Mouse (Mus musculus): ENCODE data around the gene Foxp1. TPM values are rescaled to one million over a fixed set of nuclear protein-coding genes. Genes with fewer than 3 reads are reported as not detected.

Foxp1 gene
- polyA plus RNA-seq, 1 experiment from 2014 or later = 91.9 TPM

DNA sequence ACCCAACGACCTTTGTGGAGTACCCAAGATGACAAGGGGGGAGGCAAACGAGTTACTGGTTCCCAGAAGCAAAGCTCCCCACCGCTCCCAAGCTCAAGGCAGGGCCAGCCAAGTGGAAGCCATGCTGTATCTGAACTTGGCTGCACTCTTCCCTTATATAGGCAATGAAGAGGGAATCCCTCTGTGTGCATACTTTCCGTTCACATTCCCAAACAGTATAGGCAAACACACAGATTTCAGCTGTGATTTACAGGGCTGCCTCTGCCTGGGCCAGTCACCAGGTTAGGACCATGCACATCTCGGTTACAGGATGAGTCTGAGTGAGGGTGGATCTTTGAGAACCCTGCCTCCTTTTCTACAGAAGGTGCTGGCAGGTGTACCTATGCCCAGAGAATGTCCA, 429.3 kb downstream of the Foxp1 start:
- no peak overlapping the region for H3K4me2 ChIP-seq (replicated peaks; ENCODE audit: low read depth, low read length)
- no peak for DNase-seq (ENCODE audit: low spot score)
- H3K36me3 ChIP-seq (ENCODE audit: control insufficient read depth, insufficient read depth, low read length) = no peaks in the 10 kb centered on the region
- H3K27me3 ChIP-seq (ENCODE audit: control insufficient read depth, insufficient read depth, low read length) = 0 out of 2 replicates have a peak, but pooled peaks cover 2% of the 10 kb centered on the region
- no peak overlapping the region for H3K27ac ChIP-seq (ENCODE audit: low read depth, low read length)
- H3K4me3 ChIP-seq (ENCODE audit: low read depth, low read length) = no peak overlapping the region
- no peak for ATAC-seq (ENCODE audit: low FRiP score)
- 59% methylated on average over 5 of the region's 5 CpGs for WGBS
- peaks cover 8% of the 10 kb centered on the region for H3K4me1 ChIP-seq (replicated peaks; ENCODE audit: control insufficient read depth, insufficient read depth, low read length)
- no peaks in the 10 kb centered on the region for H3K9me3 ChIP-seq (ENCODE audit: control insufficient read depth, low read length)
- no peak overlapping the region for H3K9ac ChIP-seq (ENCODE audit: low read depth, low read length)

DNA sequence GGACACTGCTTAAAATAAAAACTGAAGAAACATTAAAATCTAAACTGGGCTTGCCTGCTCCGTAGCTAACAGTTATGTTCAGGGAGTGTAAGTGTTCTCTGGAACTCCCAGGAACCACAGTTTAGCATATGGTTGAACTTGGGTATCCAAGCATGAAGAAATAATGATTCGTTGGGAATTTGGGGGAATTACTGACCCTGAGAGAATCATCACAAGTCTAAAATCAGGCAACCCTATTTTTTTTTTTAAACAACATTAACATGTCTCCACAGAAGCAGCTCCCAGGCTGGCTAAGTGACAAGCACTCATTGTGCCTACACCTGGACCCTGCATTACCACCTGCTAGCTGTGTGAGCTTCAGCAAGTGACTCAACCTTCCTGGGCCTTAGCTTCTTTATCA, 430.7 kb downstream of the Foxp1 start:
- WGBS = 83% methylated on average over 2 of the region's 2 CpGs
- ATAC-seq (ENCODE audit: low FRiP score) (no peak), DNase-seq (ENCODE audit: low spot score) (no peak)
- no peak overlapping the region for H3K27ac ChIP-seq (ENCODE audit: low read depth, low read length)
- H3K9me3 ChIP-seq (ENCODE audit: control insufficient read depth, low read length) = no peaks in the 10 kb centered on the region
- no peak overlapping the region for H3K4me3 ChIP-seq (ENCODE audit: low read depth, low read length)
- no peak overlapping the region for H3K9ac ChIP-seq (ENCODE audit: low read depth, low read length)
- H3K36me3 ChIP-seq (ENCODE audit: control insufficient read depth, insufficient read depth, low read length) = no peaks in the 10 kb centered on the region
- 0 out of 2 replicates have a peak, but pooled peaks cover 2% of the 10 kb centered on the region for H3K27me3 ChIP-seq (ENCODE audit: control insufficient read depth, insufficient read depth, low read length)
- no peak overlapping the region for H3K4me2 ChIP-seq (replicated peaks; ENCODE audit: low read depth, low read length)
- peaks cover 8% of the 10 kb centered on the region for H3K4me1 ChIP-seq (replicated peaks; ENCODE audit: control insufficient read depth, insufficient read depth, low read length)

DNA sequence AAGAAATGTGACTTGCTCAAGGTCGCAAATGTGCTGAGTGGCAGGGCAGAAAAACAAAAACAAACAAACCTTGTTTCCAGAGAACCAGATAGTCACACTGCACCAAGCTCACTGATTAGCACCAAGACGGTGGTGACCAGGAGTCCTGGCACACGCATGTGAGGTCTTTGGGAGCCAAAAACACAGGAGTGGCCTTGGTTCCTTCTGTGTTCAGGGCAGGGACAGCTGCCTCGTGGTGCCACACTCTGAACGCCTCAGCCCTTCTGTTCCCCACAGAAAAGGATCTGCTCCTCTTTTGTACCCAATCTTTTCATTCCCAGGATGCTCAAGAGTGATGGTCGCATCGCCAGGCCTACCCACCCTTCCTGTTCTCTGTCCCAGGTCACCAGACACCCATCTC, 434.9 kb downstream of the Foxp1 start:
- ATAC-seq (ENCODE audit: low FRiP score) (no peak), DNase-seq (ENCODE audit: low spot score) (no peak)
- H3K27ac ChIP-seq (ENCODE audit: low read depth, low read length) = no peak overlapping the region
- no peak overlapping the region for H3K4me2 ChIP-seq (replicated peaks; ENCODE audit: low read depth, low read length)
- H3K27me3 ChIP-seq (ENCODE audit: control insufficient read depth, insufficient read depth, low read length) = no peaks in the 10 kb centered on the region
- no peaks in the 10 kb centered on the region for H3K4me1 ChIP-seq (replicated peaks; ENCODE audit: control insufficient read depth, insufficient read depth, low read length)
- H3K4me3 ChIP-seq (ENCODE audit: low read depth, low read length) = no peak overlapping the region
- no peaks in the 10 kb centered on the region for H3K9me3 ChIP-seq (ENCODE audit: control insufficient read depth, low read length)
- H3K9ac ChIP-seq (ENCODE audit: low read depth, low read length) = no peak overlapping the region
- no peaks in the 10 kb centered on the region for H3K36me3 ChIP-seq (ENCODE audit: control insufficient read depth, insufficient read depth, low read length)
- 69% methylated on average over 7 of the region's 7 CpGs for WGBS

DNA sequence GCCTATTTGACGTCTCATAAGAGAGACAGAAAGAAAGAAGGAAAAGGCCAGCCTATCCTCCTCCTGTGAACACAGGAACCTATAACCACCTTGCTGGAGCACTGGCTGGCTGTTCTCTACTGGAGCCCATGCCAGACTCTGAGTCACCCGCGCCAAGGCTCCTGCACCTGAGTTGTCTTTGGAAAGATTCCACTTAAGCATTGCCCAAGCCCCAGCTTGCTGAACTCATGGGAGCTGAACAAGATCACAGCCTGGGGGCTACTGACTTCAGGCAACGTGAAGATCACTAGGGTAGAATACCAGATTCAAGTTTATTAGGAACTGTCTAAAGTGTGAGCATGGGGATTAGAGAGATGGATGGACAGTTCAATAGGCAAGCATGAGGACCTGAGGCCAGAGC, 437.6 kb downstream of the Foxp1 start:
- H3K4me3 ChIP-seq (ENCODE audit: low read depth, low read length) = no peak overlapping the region
- no peaks in the 10 kb centered on the region for H3K9me3 ChIP-seq (ENCODE audit: control insufficient read depth, low read length)
- H3K4me2 ChIP-seq (replicated peaks; ENCODE audit: low read depth, low read length) = no peak overlapping the region
- H3K4me1 ChIP-seq (replicated peaks; ENCODE audit: control insufficient read depth, insufficient read depth, low read length) = no peaks in the 10 kb centered on the region
- WGBS = 92% methylated on average over 4 of the region's 4 CpGs
- H3K27ac ChIP-seq (ENCODE audit: low read depth, low read length) = no peak overlapping the region
- ATAC-seq (ENCODE audit: low FRiP score) (no peak), DNase-seq (ENCODE audit: low spot score) (no peak)
- H3K9ac ChIP-seq (ENCODE audit: low read depth, low read length) = no peak overlapping the region
- no peaks in the 10 kb centered on the region for H3K36me3 ChIP-seq (ENCODE audit: control insufficient read depth, insufficient read depth, low read length)
- H3K27me3 ChIP-seq (ENCODE audit: control insufficient read depth, insufficient read depth, low read length) = no peaks in the 10 kb centered on the region

DNA sequence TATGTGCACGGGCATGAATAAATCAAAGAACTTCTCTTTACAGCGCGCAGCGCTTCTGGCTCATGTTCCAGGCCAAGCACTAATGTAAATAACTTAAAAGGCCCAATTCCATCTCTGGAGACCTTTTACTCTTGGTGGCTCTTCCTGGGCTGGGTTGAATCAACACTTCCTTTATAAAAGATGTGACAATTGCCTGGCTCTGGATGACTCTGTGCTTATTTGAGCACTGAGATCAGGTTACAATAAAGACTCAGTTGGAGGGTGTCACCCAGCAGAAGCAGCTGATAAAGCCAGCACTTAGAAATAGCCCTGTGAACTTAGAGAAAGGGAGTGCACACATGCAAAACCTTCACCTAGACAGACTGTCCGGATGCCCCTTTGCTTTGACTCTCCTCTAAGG, 441.3 kb downstream of the Foxp1 start:
- ATAC-seq (ENCODE audit: low FRiP score) (no peak), DNase-seq (ENCODE audit: low spot score) (no peak)
- no peak overlapping the region for H3K27ac ChIP-seq (ENCODE audit: low read depth, low read length)
- no peaks in the 10 kb centered on the region for H3K4me1 ChIP-seq (replicated peaks; ENCODE audit: control insufficient read depth, insufficient read depth, low read length)
- H3K4me3 ChIP-seq (ENCODE audit: low read depth, low read length) = no peak overlapping the region
- H3K9me3 ChIP-seq (ENCODE audit: control insufficient read depth, low read length) = no peaks in the 10 kb centered on the region
- H3K9ac ChIP-seq (ENCODE audit: low read depth, low read length) = no peak overlapping the region
- no peak overlapping the region for H3K4me2 ChIP-seq (replicated peaks; ENCODE audit: low read depth, low read length)
- H3K36me3 ChIP-seq (ENCODE audit: control insufficient read depth, insufficient read depth, low read length) = no peaks in the 10 kb centered on the region
- WGBS = 65% methylated on average over 5 of the region's 5 CpGs
- H3K27me3 ChIP-seq (ENCODE audit: control insufficient read depth, insufficient read depth, low read length) = no peaks in the 10 kb centered on the region

DNA sequence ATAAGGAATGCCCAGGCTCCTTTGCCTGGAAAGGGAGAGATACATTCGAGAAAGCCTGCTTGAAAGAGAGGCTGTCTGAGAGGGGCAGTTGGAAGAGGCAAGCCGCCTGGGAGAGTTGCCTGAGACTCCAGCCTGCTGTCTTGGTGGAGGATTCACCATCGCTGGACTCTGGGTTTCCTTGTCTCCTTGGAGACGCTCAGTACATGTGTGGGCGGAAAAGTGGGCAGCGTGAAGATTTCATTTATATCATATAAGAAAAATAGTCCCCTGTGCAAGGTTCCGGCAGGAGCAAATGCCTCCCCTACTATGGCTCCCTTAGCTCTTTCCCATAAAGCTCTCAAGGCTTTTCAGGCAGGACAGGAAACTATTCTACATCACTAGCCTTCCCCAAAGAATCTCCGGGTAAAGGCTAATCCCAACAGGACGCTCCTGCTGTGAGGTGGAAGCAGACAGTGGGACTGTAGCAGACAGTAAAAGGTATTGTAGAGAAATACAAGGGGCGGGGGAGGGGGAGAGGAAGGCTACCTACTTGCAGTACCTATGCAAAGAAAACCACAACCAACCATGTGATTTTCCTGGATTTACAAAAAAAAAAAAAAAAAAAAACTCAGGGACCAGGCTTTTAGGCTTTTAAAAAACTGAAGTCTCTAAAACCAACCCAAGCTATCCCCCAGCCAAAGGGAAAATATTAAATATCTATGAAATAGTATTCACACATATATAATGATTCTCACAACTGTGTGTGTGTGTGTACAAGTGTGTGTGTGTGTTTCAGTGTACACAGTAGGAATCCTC, 443.3 kb downstream of the Foxp1 start:
- H3K4me3 ChIP-seq (ENCODE audit: low read depth, low read length) = no peak overlapping the region
- no peaks in the 10 kb centered on the region for H3K9me3 ChIP-seq (ENCODE audit: control insufficient read depth, low read length)
- H3K27ac ChIP-seq (ENCODE audit: low read depth, low read length) = no peak overlapping the region
- WGBS = 44% methylated on average over 10 of the region's 10 CpGs
- H3K27me3 ChIP-seq (ENCODE audit: control insufficient read depth, insufficient read depth, low read length) = no peaks in the 10 kb centered on the region
- no peak overlapping the region for H3K9ac ChIP-seq (ENCODE audit: low read depth, low read length)
- H3K4me2 ChIP-seq (replicated peaks; ENCODE audit: low read depth, low read length) = no peak overlapping the region
- no peak for DNase-seq (ENCODE audit: low spot score)
- ATAC-seq (ENCODE audit: low FRiP score) = no peak
- no peaks in the 10 kb centered on the region for H3K36me3 ChIP-seq (ENCODE audit: control insufficient read depth, insufficient read depth, low read length)
- H3K4me1 ChIP-seq (replicated peaks; ENCODE audit: control insufficient read depth, insufficient read depth, low read length) = no peaks in the 10 kb centered on the region

DNA sequence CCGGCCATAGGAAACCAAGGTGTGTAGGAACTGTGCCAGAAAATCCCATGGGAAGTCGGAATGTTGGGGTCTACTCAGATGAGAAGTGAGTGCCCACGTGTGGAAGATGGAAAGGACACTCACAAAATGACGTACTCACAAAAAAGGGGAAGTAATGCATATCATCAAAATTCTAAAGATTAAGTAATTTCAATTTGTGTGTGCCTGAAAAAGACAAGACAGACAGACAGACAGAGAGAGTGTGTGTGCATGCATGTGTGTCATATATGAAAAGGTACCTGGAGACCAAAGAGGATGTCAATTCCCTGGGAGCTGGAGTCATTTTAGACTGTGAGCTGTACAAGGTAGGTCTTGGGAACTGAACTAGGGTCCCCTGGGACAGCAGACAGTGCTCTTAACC, 444.4 kb downstream of the Foxp1 start:
- WGBS = 94% methylated on average over 4 of the region's 4 CpGs
- no peak for ATAC-seq (ENCODE audit: low FRiP score)

DNA sequence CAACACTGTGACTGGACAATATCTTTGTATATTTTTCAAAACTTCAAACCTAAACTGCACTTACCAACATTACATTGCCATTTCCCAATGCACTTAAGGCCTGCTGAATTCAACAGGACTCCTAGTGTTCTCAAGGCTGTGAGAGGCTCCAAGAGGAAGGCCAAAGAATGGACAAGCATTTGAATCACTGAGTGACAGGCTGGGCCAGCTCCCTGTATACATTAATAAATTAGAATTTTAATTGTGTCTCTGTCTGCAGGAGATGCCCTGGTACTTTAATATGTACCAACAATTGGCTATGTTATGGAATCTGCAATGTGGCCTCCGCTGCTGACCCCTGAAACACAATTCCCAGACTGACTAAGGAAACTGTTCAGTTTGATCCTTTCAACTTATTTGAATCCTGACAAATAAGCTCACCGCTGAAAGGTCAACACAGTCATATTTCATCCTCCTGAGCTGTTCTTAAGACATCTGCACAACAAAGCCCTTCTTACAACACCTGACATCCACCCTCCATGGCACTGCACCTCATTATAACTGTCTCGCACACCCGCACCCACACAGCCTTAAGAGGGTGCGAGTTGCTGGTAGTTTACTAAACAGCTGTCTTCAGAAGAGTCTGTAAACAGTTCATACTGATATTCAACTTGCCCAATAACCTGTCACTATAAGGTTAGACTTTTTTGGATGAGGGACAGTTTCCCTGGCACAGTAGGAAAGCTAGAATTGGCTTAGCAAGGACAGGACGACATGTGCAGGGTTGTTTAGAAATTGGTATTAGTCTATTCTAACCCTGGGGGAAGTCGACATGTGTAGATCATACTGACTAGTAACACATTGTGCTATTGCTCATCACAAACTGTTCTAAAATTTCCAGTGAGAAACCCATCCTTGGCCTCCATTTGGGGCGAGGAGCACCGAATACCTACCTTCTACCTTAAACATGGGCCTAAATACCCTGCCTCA, 448.9 kb downstream of the Foxp1 start:
- Histone ChIP-seq H3K4me1 (replicated peaks; ENCODE audit: control insufficient read depth, insufficient read depth, low read length) (peaks cover 3% of the 10 kb centered on the region; the same call in 1 of the 2 replicates), H3K4me2 (replicated peaks; ENCODE audit: low read depth, low read length) (no peak overlapping the region), H3K36me3 (ENCODE audit: control insufficient read depth, insufficient read depth, low read length) (no peaks in the 10 kb centered on the region), H3K27me3 (ENCODE audit: control insufficient read depth, insufficient read depth, low read length) (no peaks in the 10 kb centered on the region), H3K9me3 (ENCODE audit: control insufficient read depth, low read length) (no peaks in the 10 kb centered on the region), H3K27ac (ENCODE audit: low read depth, low read length) (no peak overlapping the region), H3K4me3 (ENCODE audit: low read depth, low read length) (no peak overlapping the region), H3K9ac (ENCODE audit: low read depth, low read length) (no peak overlapping the region)
- DNase-seq (ENCODE audit: low spot score) (peak; percentile 44), ATAC-seq (ENCODE audit: low FRiP score) (peak; percentile 72)
- 56% methylated on average over 9 of the region's 9 CpGs for WGBS

More for the DNA sequence above, 444.4 kb downstream of the Foxp1 start:
- Histone ChIP-seq H3K4me3 (ENCODE audit: low read depth, low read length) (no peak overlapping the region), H3K36me3 (ENCODE audit: control insufficient read depth, insufficient read depth, low read length) (no peaks in the 10 kb centered on the region), H3K9ac (ENCODE audit: low read depth, low read length) (no peak overlapping the region), H3K27ac (ENCODE audit: low read depth, low read length) (no peak overlapping the region), H3K4me2 (replicated peaks; ENCODE audit: low read depth, low read length) (no peak overlapping the region), H3K9me3 (ENCODE audit: control insufficient read depth, low read length) (no peaks in the 10 kb centered on the region), H3K4me1 (replicated peaks; ENCODE audit: control insufficient read depth, insufficient read depth, low read length) (no peaks in the 10 kb centered on the region; the same call in 1 of the 2 replicates), H3K27me3 (ENCODE audit: control insufficient read depth, insufficient read depth, low read length) (no peaks in the 10 kb centered on the region)
- DNase-seq (ENCODE audit: low spot score) = no peak

Measured in hindbrain, embryonic 11.5 days (tissue).